Comparison of ENCODE assay signal across 13 mouse cellular contexts in the genomic region with DNA sequence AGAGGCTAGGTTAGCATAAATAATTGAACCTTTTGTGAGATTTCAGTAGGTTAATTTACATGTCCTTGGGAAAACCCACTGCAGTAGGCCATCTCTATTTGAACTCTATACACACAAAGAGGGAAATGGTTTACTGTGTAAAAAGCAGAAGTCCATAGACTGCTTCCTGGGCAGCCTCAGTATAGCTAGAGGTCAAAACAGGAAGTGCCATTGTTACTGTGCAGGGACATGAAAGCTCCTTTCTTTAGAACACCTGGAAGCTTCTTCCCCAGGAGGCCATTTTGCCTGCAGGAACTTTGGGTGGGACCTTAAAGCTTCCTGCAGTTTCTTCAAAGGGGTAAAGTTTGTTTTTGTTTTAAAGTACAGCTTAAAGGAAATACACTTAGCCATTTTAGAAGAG. TPM values are rescaled to one million over a fixed set of nuclear protein-coding genes. Genes with fewer than 3 reads are reported as not detected.
DNase-seq lines count a peak whose midpoint lies in the region; ATAC-seq and TF ChIP-seq lines count a peak whose summit lies in the region.
"Had no signal": no experiment of that assay in that cellular context is flagged by ENCODE, and none has a peak within 500 bp of the region (broad histone marks: within the 10 kb centered on the region; RNA-seq: fewer than 3 reads in every experiment).

No protein-coding gene starts in this region.

- no peaks in the 10 kb centered on the region for H3K27me3 ChIP-seq in heart, embryonic 12.5 days (replicated peaks)
- H3K27me3 ChIP-seq in stomach, postnatal 0 days (ENCODE audit: control insufficient read depth, insufficient read depth, low read length): no peaks in the 10 kb centered on the region
- no peaks in the 10 kb centered on the region for H3K27me3 ChIP-seq in intestine, embryonic 15.5 days (replicated peaks)
- H3K27me3 ChIP-seq: limb, embryonic 12.5 days had no signal

- ATAC-seq in heart, embryonic 12.5 days (ENCODE audit: insufficient number of reproducible peaks, low FRiP score): no peak
- ATAC-seq in common myeloid progenitor, adult 5-6 weeks (replicated peaks; ENCODE audit: low read depth, poor library complexity, severe bottlenecking): peak; percentile 99
- no peak for ATAC-seq in stomach, postnatal 0 days (ENCODE audit: low FRiP score, low TSS enrichment)
- ATAC-seq in intestine, embryonic 15.5 days: no peak

- peak; percentile 29 for DNase-seq in heart, adult 8-10 months (ENCODE audit: low spot score)
- DNase-seq in lung, postnatal 36 days: peak; percentile 36
- DNase-seq in lung, postnatal 14 days: no peak
- DNase-seq in stomach, postnatal 0 days (ENCODE audit: low spot score): no peak
- no peak for DNase-seq in c-Kit-positive CD71-positive TER-119-positive erythroid progenitor cells, embryonic 14.5 days (ENCODE audit: low spot score)
- DNase-seq: cerebellum, adult 9-10 months; gastrocnemius, postnatal 14 days; kidney, adult 18-20 months; right cerebral cortex, postnatal 4 days had no signal

- no peaks in the 10 kb centered on the region for H3K9me3 ChIP-seq in heart, embryonic 12.5 days (replicated peaks)
- H3K9me3 ChIP-seq in stomach, postnatal 0 days (ENCODE audit: control insufficient read depth, low read length): no peaks in the 10 kb centered on the region
- H3K9me3 ChIP-seq in intestine, embryonic 15.5 days: no peaks in the 10 kb centered on the region
- H3K9me3 ChIP-seq: limb, embryonic 12.5 days had no signal

- no peaks in the 10 kb centered on the region for H3K4me1 ChIP-seq in heart, embryonic 12.5 days (replicated peaks)
- no peaks in the 10 kb centered on the region for H3K4me1 ChIP-seq in stomach, postnatal 0 days (replicated peaks; ENCODE audit: control insufficient read depth, insufficient read depth)
- no peaks in the 10 kb centered on the region for H3K4me1 ChIP-seq in intestine, embryonic 15.5 days (replicated peaks)
- H3K4me1 ChIP-seq: limb, embryonic 12.5 days had no signal

- H3K27ac ChIP-seq in heart, embryonic 12.5 days (ENCODE audit: poor library complexity, severe bottlenecking): no peak overlapping the region
- no peak overlapping the region for H3K27ac ChIP-seq in stomach, postnatal 0 days (replicated peaks)
- H3K27ac ChIP-seq in intestine, embryonic 15.5 days: no peak overlapping the region
- H3K27ac ChIP-seq: limb, embryonic 12.5 days had no signal

- H3K4me2 ChIP-seq in heart, embryonic 12.5 days: no peak overlapping the region
- H3K4me2 ChIP-seq in stomach, postnatal 0 days (replicated peaks; ENCODE audit: low read depth): no peak overlapping the region
- no peak overlapping the region for H3K4me2 ChIP-seq in intestine, embryonic 15.5 days (replicated peaks)
- H3K4me2 ChIP-seq: limb, embryonic 12.5 days had no signal

- H3K9ac ChIP-seq in heart, embryonic 12.5 days: no peak overlapping the region
- no peak overlapping the region for H3K9ac ChIP-seq in stomach, postnatal 0 days (ENCODE audit: low read length)
- no peak overlapping the region for H3K9ac ChIP-seq in intestine, embryonic 15.5 days
- H3K9ac ChIP-seq: limb, embryonic 12.5 days had no signal

- no peak overlapping the region for H3K4me3 ChIP-seq in heart, embryonic 12.5 days
- no peak overlapping the region for H3K4me3 ChIP-seq in stomach, postnatal 0 days (ENCODE audit: low read depth, low read length)
- H3K4me3 ChIP-seq in intestine, embryonic 15.5 days (replicated peaks): no peak overlapping the region
- H3K4me3 ChIP-seq: limb, embryonic 12.5 days had no signal

- no peak for TF ChIP-seq EP300 in stomach, postnatal 0 days (optimal IDR thresholded peaks at IDR 0.05)

- no peaks in the 10 kb centered on the region for H3K36me3 ChIP-seq in heart, embryonic 12.5 days
- no peaks in the 10 kb centered on the region for H3K36me3 ChIP-seq in stomach, postnatal 0 days (ENCODE audit: control insufficient read depth, insufficient read depth, low read length)
- H3K36me3 ChIP-seq in intestine, embryonic 15.5 days: no peaks in the 10 kb centered on the region
- H3K36me3 ChIP-seq: limb, embryonic 12.5 days had no signal

- TF ChIP-seq CTCF in stomach, postnatal 0 days (IDR thresholded peaks at IDR 0.05; ENCODE audit: low read depth): no peak

RNA-seq across cellular contexts. Expression of a gene that starts 29.0 kb away (rescaled TPM):
- 1 to 10 TPM; 5.5 to 8.5 (median 7.6) TPM for total RNA-seq in heart, adult 8-10 months (2022)
- polyA plus RNA-seq in heart, embryonic 12.5 days (2016; fragmentation: Nextera tagmentation; extraction: Ambion mirVana): 38.7 and 41.8 TPM in 2 replicates
- total RNA-seq in common myeloid progenitor, adult 5-6 weeks (2017): 31.7 and 36.0 TPM in 2 replicates
- polyA plus RNA-seq in stomach, postnatal 0 days (2015; fragmentation: Nextera tagmentation; extraction: Ambion mirVana): 17.8 and 21.6 TPM in 2 replicates
- 21.1 and 28.8 TPM in 2 replicates for polyA plus RNA-seq in intestine, embryonic 15.5 days (2015; fragmentation: Nextera tagmentation; extraction: Ambion mirVana)

Comparison
In these comparisons a context has a peak if more than half of its experiments do, and no peak if none do; other contexts are left out.
1. DNase-seq: peak in heart, adult 8-10 months (single experiment) and lung, postnatal 36 days (single experiment); none in lung, postnatal 14 days (single experiment), stomach, postnatal 0 days (single experiment) and c-Kit-positive CD71-positive TER-119-positive erythroid progenitor cells, embryonic 14.5 days (single experiment).